Mouse (Mus musculus) spleen, postnatal 4 days (tissue): ENCODE measurements around the gene Arf3.
"Not testable (repeated sequence)": the region's sequence is repeated elsewhere in the genome, so short reads cannot be mapped to it uniquely, and the experiment has no call there.

Source experiments
- DNase-seq, 2 experiments: peaks; one replicate each; pipeline ENCODE4 v3.0.0; 2022; ENCODE audit warnings: low spot score in 2 of 2

Gene Arf3

GRCm38 (mm10) chr15:98754125-98754524 is 8.9 kb downstream of the Arf3 start:
- DNase-seq: no peak

GRCm38 (mm10) chr15:98753021-98753423 is 10.0 kb downstream of the Arf3 start:
- no peak for DNase-seq

GRCm38 (mm10) chr15:98749093-98749492 is 13.9 kb downstream of the Arf3 start:
- DNase-seq: no peak

- no peak for DNase-seq
These were observed 15.7 kb downstream of the Arf3 start for GRCm38 (mm10) chr15:98747296-98747695.

- no peak for DNase-seq
These were observed 16.6 kb downstream of the Arf3 start for GRCm38 (mm10) chr15:98746344-98746965.

- not testable (repeated sequence) for DNase-seq
These were observed 19.2 kb downstream of the Arf3 start for GRCm38 (mm10) chr15:98743863-98744262.

- no peak for DNase-seq
These were observed 20.1 kb downstream of the Arf3 start for GRCm38 (mm10) chr15:98742766-98743428.

GRCm38 (mm10) chr15:98740219-98740618 is 22.8 kb downstream of the Arf3 start:
- DNase-seq: no peak

GRCm38 (mm10) chr15:98738796-98739195 is 24.2 kb downstream of the Arf3 start:
- DNase-seq: no peak

GRCm38 (mm10) chr15:98737881-98738280 is 25.1 kb downstream of the Arf3 start:
- DNase-seq: peak in 1 of 2 experiments; percentile 77

- no peak for DNase-seq
These were observed 26.5 kb downstream of the Arf3 start for GRCm38 (mm10) chr15:98736521-98736920.

- no peak for DNase-seq
These were observed 28.9 kb downstream of the Arf3 start for GRCm38 (mm10) chr15:98733976-98734566.

GRCm38 (mm10) chr15:98733370-98733769 is 29.6 kb downstream of the Arf3 start:
- no peak for DNase-seq

- no peak for DNase-seq
These were observed 30.9 kb downstream of the Arf3 start for GRCm38 (mm10) chr15:98732006-98732531.

- DNase-seq: no peak
These were observed 32.2 kb downstream of the Arf3 start for GRCm38 (mm10) chr15:98730790-98731189.

GRCm38 (mm10) chr15:98729791-98730545 is 33.0 kb downstream of the Arf3 start:
- no peak for DNase-seq

GRCm38 (mm10) chr15:98728366-98728765 is 34.6 kb downstream of the Arf3 start:
- DNase-seq: no peak

- no peak for DNase-seq
These were observed 35.3 kb downstream of the Arf3 start, which contains the start of gene Fkbp11 for GRCm38 (mm10) chr15:98727443-98728321. TSS of gene Fkbp11 (minus strand) at chr15:98728198.

GRCm38 (mm10) chr15:98726746-98727145 is 36.3 kb downstream of the Arf3 start:
- DNase-seq: no peak

- DNase-seq: no peak
These were observed 36.9 kb downstream of the Arf3 start for GRCm38 (mm10) chr15:98726079-98726478.

- no peak for DNase-seq
These were observed 38.6 kb downstream of the Arf3 start for GRCm38 (mm10) chr15:98724441-98724840.
